Mouse (Mus musculus): ENCODE measurements around the gene Zic3. TPM values are rescaled to one million over a fixed set of nuclear protein-coding genes. Genes with fewer than 3 reads are reported as not detected.

The Zic3 gene
- polyA plus RNA-seq, 1 experiment from 2014 or later = 9.1 TPM

GRCm38 (mm10) chrX:58030100-58030834, 7.8 kb downstream of the Zic3 start:
- Histone ChIP-seq H3K9me3 (no peaks in the 10 kb centered on the region), H3K27ac (peak overlapping the region; percentile 67; the same call in 1 of the 2 replicates), H3K9ac (peak overlapping the region; percentile 67), H3K4me2 (replicated peaks) (peak overlapping the region; percentile 70), H3K27me3 (peaks cover 73% of the 10 kb centered on the region), H3K36me3 (no peaks in the 10 kb centered on the region), H3K4me1 (no peaks in the 10 kb centered on the region), H3K4me3 (peak overlapping the region; percentile 48)
- WGBS = 15% methylated on average over 47 of the region's 48 CpGs
- ATAC-seq (ENCODE audit: low FRiP score, low read depth) = peak; percentile 92

GRCm38 (mm10) chrX:58030835-58031670, 8.6 kb downstream of the Zic3 start:
- no peaks in the 10 kb centered on the region for H3K9me3 ChIP-seq
- H3K36me3 ChIP-seq = no peaks in the 10 kb centered on the region
- H3K27me3 ChIP-seq = peaks cover 66% of the 10 kb centered on the region
- peak overlapping the region; percentile 70 for H3K4me2 ChIP-seq (replicated peaks)
- H3K9ac ChIP-seq = peak overlapping the region; percentile 67
- 10% methylated on average over 50 of the region's 56 CpGs for WGBS
- H3K4me3 ChIP-seq = peak overlapping the region; percentile 48
- H3K4me1 ChIP-seq = no peaks in the 10 kb centered on the region
- H3K27ac ChIP-seq = peak overlapping the region; percentile 67; the same call in 1 of the 2 replicates
- peak; percentile 10; the same call in 1 of the 2 replicates for ATAC-seq (ENCODE audit: low FRiP score, low read depth)

DNA sequence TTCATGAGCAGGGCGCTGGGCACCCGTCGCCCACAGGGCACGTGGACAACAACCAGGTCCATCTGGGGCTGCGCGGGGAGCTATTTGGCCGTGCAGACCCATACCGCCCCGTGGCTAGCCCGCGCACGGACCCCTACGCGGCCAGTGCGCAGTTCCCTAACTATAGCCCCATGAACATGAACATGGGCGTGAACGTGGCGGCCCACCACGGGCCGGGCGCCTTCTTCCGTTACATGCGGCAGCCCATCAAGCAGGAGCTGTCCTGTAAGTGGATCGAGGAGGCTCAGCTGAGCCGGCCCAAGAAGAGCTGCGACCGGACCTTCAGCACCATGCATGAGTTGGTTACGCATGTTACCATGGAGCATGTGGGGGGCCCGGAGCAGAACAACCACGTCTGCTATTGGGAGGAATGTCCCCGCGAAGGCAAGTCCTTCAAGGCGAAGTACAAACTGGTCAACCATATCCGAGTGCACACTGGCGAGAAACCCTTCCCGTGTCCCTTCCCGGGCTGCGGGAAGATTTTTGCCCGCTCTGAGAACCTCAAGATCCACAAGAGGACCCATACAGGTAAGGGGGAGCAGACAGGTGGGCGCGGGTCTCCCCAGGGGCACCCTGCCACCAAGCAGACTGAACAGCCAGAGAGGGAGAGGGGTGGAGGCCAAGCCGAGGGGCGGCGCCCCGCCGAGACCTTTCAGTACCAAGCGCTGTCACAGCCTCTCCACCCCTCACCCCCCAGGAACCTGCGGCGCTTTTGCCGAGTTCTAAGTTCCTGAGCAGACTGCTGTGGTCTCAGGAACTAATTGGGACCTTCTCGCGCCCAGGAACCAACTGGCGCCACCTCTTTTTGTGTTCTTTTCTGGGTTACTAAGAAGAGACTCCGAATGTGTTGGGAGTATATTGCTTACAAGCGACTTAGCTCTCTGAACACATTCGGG, 9.4 kb downstream of the Zic3 start:
- no peak for ATAC-seq (ENCODE audit: low FRiP score, low read depth)
- Histone ChIP-seq H3K4me2 (replicated peaks) (peak overlapping the region; percentile 70), H3K9ac (peak overlapping the region; percentile 67), H3K36me3 (no peaks in the 10 kb centered on the region), H3K9me3 (no peaks in the 10 kb centered on the region), H3K27me3 (peaks cover 66% of the 10 kb centered on the region), H3K27ac (peak overlapping the region; percentile 67; the same call in 1 of the 2 replicates), H3K4me3 (peak overlapping the region; percentile 48), H3K4me1 (no peaks in the 10 kb centered on the region)
- WGBS = 20% methylated on average over 56 of the region's 56 CpGs

DNA sequence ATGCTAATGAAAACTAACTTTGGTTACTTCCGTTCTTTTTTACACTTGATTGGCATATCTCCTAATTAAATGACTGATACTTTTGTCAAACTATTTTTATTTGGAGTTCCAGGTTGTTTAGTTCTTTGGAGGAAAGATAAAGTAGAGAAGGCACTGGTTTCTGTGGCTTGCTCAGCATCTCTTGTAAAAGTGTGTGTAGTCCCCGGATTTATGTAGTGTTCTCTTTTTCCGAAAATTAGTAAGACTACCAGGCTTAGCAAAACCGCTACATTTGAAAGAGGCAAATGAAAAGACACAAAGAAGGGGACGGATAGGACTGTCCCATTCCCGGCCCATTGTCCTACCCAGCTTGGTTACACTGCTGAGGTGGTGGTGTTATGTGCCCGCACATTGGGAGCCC, 10.1 kb downstream of the Zic3 start:
- no peak overlapping the region for H3K27ac ChIP-seq
- no peak for ATAC-seq (ENCODE audit: low FRiP score, low read depth)
- peak overlapping the region; percentile 48 for H3K4me3 ChIP-seq
- H3K27me3 ChIP-seq = peaks cover 63% of the 10 kb centered on the region
- H3K9ac ChIP-seq = 0 out of 2 replicates have a peak overlapping the region, but pooled peaks have one; percentile 67
- WGBS = 16% methylated on average over 7 of the region's 7 CpGs
- H3K4me2 ChIP-seq (replicated peaks) = peak overlapping the region; percentile 70
- no peaks in the 10 kb centered on the region for H3K9me3 ChIP-seq
- no peaks in the 10 kb centered on the region for H3K36me3 ChIP-seq
- H3K4me1 ChIP-seq = no peaks in the 10 kb centered on the region

DNA sequence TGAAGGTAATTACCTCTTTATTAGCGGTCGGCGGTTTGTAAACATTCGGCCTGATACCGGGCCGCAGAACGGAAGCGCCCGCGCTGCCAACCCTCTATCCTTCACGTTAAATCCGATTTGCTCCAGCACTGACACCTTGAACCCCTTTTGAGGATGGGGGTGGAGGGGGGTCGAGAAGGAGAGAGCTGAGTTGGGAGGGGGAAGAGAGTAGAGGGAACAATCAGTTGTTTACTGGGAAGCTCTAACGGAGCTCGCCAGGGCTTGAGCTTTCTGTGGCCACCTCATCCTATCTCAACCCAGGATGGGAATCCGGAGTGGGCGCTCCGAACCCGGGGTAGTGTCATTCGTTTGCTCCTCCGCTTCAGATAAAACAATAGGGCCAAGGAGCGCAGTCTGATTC, 11.0 kb downstream of the Zic3 start:
- peak overlapping the region; percentile 70 for H3K4me2 ChIP-seq (replicated peaks)
- ATAC-seq (ENCODE audit: low FRiP score, low read depth) = no peak
- H3K36me3 ChIP-seq = no peaks in the 10 kb centered on the region
- H3K4me3 ChIP-seq = peak overlapping the region; percentile 48
- no peaks in the 10 kb centered on the region for H3K9me3 ChIP-seq
- no peaks in the 10 kb centered on the region for H3K4me1 ChIP-seq
- WGBS = 13% methylated on average over 22 of the region's 22 CpGs
- peak overlapping the region; percentile 51 for H3K9ac ChIP-seq
- H3K27ac ChIP-seq = no peak overlapping the region
- peaks cover 61% of the 10 kb centered on the region for H3K27me3 ChIP-seq

DNA sequence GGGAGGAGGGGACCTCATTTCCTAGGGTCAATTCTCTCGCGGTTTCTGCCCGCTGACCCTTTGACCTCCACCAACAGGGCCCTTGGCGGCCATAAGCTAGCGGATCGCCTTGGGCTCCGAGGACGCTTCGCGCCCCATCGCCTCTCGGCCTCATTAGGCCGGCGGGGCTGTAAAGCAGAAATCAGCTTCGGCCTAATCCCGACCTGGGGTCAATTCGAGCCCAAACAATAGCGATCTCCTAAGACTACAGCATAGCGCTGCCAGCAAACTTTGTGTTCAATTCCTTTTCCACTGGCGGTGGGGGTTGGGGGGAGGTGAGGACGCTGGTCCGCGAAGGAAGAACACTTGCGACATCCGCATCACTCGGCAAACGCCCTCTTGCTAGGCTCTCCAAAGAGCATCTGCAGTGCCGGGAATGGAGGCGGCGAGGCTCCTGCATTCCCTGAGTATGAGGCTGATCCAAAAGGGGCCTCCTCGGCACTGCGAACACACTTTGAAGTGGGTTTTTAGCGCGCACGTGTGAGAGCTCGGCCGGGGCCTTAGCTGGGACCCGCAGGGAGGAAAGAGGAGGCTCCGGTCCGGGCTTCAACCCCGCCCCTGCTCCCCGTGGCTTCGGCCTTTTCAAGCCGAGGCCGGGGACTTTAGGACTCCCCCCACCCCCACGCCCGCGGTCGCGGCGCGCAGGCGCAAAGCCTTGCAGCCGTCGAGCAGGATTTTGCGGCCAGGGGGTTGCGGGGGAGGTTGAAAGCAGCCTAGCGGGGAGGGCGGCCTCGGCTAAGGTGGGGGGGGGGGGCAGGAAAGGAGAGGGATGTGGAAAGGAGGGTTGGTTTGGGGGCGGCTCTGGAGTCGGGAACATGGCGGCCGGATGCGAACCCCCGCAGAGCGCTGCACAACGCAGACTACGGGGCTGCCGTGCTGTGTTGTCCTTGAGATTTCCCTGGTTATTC, 15.8 kb downstream of the Zic3 start:
- H3K36me3 ChIP-seq = no peaks in the 10 kb centered on the region
- no peaks in the 10 kb centered on the region for H3K4me1 ChIP-seq
- H3K9me3 ChIP-seq = no peaks in the 10 kb centered on the region
- peak overlapping the region; percentile 55; the same call in 1 of the 2 replicates for H3K27ac ChIP-seq
- peak; percentile 92 for ATAC-seq (ENCODE audit: low FRiP score, low read depth)
- H3K4me2 ChIP-seq (replicated peaks) = peak overlapping the region; percentile 63
- WGBS = 22% methylated on average over 65 of the region's 70 CpGs
- H3K9ac ChIP-seq = peak overlapping the region; percentile 56
- H3K27me3 ChIP-seq = peaks cover 19% of the 10 kb centered on the region; the same call in 1 of the 2 replicates
- peak overlapping the region; percentile 42 for H3K4me3 ChIP-seq

GRCm38 (mm10) chrX:58039703-58040102, 17.2 kb downstream of the Zic3 start:
- Histone ChIP-seq H3K27ac (no peak overlapping the region), H3K4me1 (no peaks in the 10 kb centered on the region), H3K9me3 (no peaks in the 10 kb centered on the region), H3K4me2 (replicated peaks) (peak overlapping the region; percentile 63), H3K4me3 (no peak overlapping the region), H3K27me3 (peaks cover 10% of the 10 kb centered on the region; the same call in 1 of the 2 replicates), H3K36me3 (no peaks in the 10 kb centered on the region), H3K9ac (no peak overlapping the region)
- no peak for ATAC-seq (ENCODE audit: low FRiP score, low read depth)
- 38% methylated on average over 4 of the region's 4 CpGs for WGBS

DNA sequence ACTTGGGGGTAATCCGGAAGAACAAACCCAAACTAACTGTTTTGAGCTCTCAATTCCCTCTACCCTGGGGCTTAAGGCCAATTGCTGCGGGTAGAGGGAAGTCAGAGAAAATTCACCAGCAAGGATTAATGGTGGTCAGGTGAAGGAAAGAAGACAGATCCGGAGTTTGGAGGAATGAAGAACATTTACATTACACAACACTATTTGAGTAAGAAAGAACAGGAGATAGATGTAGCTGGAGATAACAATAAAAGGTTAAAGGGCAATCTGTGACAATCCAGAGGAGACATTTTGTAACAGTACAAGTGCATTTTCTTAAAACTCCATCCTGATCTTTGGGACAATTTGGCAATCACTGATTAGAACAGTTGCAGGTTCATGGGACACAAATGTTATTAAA, 19.4 kb downstream of the Zic3 start:
- Histone ChIP-seq H3K27me3 (peaks cover 10% of the 10 kb centered on the region; the same call in 1 of the 2 replicates), H3K4me3 (no peak overlapping the region), H3K4me2 (replicated peaks) (no peak overlapping the region), H3K9ac (no peak overlapping the region), H3K4me1 (no peaks in the 10 kb centered on the region), H3K9me3 (no peaks in the 10 kb centered on the region), H3K27ac (no peak overlapping the region), H3K36me3 (no peaks in the 10 kb centered on the region)
- ATAC-seq (ENCODE audit: low FRiP score, low read depth) = no peak
- WGBS = 57% methylated on average over 3 of the region's 3 CpGs

DNA sequence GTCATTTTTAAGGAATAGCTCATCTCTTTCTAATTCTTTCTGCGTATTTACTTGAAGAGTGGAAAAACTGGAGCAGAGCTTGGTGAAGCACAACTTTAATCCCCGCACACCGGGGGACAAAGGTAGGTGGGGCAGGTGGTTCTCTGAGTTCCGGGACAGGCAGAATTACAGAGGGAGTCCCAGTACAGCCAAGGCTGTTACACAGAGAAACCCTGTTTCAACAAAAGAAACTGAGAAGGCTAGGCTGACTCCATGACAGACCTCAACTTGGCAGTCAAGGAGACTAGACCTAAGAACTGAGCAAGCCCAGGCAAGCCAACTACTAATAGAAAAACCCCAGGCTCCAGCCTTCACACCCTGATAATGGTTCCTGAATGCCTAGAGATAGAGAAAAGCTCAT, 20.0 kb downstream of the Zic3 start:
- H3K4me2 ChIP-seq (replicated peaks) = no peak overlapping the region
- H3K9me3 ChIP-seq = no peaks in the 10 kb centered on the region
- no peaks in the 10 kb centered on the region for H3K36me3 ChIP-seq
- H3K27me3 ChIP-seq = peaks cover 10% of the 10 kb centered on the region; the same call in 1 of the 2 replicates
- no peaks in the 10 kb centered on the region for H3K4me1 ChIP-seq
- no peak overlapping the region for H3K9ac ChIP-seq
- ATAC-seq (ENCODE audit: low FRiP score, low read depth) = no peak
- H3K4me3 ChIP-seq = no peak overlapping the region
- 87% methylated on average over 4 of the region's 4 CpGs for WGBS
- no peak overlapping the region for H3K27ac ChIP-seq
